Mouse (Mus musculus) T-cell, adult 2 months (primary cell): ENCODE results near the gene Ldb3.

Experiments
- DNase-seq: peaks from one replicate; pipeline ENCODE4 v3.0.0; 2022; ENCODE audit warnings: low spot score

The Ldb3 gene

DNA sequence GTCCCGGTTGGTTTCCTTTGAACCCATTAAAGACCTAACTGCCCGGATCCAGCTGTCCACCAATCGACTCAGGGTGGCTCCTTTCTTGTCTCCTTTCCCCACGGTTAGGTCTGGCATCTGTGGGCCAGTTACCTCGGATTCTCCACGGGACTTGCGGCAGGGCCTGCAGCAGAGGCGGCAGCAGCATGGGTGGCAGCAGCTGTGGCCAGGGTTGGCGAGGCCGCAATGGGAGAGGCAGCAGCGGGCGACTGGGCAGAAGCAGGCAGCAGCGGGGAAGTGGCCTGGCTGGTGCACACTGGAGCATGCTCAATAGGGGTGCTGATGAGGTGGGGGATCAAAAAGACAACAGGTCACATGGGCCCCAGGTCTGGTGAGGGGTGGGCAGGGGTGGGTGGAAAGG is 33.3 kb downstream of the Ldb3 start:
- DNase-seq, result no peak

DNA sequence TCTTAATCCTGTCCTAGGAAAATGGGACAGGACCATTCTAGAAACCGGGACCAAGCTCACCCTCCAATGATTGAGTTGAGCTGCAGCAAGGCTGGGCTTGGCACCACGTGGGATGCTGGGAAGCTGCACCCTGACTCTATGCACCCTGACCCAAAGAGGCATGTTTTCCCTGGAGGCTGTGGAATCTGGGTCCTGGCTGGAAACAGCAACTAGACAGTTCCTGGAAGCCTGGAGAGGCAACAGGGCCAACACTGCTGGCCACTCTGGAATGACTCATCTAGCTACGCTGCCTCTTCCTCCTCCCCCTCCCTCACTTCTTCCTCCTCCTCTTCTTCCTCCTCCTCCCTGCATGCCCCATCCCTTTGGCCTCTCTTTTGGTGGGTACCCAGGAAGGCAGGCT is 34.4 kb downstream of the Ldb3 start:
- DNase-seq, result no peak

DNA sequence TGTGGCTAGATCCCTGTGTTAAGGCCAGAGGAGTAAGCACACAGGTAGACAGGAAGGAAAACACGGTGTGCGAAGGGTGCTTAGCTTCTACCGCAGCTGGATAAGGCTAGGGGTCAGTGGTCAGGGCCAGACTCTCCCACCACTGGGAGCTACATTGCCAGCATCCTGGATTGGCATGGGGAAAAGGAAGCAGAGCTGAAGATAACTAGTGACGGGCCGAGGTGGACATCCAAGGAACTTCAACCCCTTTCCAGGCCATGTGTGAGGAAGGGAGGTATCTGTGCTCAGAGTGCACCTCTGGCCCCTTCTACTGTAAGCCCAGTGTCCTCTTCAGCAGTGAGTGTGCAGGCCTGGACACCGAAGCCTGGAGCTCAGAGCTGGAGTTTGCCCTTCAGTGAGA is 35.0 kb downstream of the Ldb3 start:
- no peak for DNase-seq

DNA sequence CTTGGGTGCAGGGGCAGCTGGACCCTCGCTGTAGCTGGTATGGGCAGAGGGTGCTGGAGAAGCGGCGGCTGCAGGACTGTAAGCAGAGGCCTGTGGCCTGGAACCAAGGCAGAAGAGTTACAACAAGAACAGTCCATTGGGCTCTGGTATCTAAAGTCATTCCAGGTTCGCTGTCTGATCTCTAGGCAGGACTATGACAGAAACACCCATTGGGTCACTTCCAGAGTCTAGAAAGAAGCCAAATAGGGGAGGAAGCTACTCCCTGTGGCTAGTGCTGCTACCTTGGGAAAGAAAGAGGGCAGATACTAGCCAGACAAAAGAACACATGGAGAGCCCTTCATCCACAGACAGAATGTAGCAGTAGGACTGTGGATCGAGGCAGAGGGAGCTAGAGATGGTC is 36.3 kb downstream of the Ldb3 start:
- no peak for DNase-seq

DNA sequence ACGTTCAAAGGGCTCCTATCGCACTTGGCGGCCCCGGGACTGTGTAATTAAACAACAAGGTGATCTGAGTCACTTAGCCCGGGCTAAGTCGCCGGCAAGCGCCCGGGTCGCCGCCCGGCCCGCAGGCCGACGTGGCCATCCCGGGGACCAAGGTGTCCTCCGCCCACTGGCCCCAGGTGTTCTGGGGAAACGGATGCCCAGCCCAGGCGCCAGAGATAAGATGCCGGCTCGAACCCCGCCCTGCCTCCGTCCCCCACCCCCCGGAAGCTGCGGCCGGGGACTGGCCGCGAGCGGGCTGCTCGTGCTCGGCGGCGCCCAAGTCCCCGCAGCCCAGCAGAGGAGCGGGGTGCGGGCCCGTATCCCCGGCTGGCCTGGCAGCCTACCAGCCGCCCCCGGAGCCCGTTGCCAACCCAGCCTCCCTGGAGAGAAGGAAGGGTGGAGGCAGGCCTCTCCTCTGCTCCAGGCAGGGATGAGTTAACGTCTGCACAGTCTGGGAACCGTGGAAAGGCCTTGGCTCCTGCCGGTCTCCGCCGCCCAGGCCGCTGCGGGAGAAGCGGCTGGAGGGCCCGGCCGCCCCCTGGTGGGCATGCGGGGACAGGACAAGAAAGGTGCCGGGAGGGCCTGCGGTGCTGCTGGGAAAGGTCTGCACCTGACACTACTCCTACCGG is 39.3 kb downstream of the Ldb3 start:
- peak; percentile 55 for DNase-seq

DNA sequence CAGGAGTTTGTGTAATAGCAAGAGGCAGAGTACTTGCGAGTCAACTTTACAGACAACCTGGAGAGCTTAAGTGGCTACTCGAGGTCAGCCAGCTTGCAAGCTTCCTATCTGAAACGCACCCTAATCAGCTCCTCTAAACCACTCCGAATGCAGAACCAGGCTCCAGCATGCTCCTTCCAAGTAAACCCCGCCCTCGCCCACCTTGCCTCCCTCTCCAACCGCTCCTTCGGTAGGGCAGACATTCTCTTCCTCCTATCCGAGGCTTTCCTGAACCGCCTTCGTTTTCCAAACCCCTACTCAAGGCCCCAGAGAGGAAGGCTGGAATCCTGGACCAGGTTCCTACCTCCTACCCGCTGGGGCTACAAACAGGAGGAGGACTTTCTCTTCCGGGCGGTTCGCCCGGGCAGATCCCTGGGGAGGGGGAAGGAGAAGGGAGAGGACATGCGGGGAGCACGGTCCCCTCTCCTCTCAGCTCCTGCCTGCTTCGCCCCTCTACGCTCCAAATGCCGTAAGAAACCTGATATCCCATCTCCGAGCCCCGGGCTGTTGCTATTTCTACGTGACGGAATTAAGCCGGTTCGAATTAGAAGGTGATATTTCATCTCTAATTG is 40.0 kb downstream of the Ldb3 start:
- peak; percentile 2 for DNase-seq

DNA sequence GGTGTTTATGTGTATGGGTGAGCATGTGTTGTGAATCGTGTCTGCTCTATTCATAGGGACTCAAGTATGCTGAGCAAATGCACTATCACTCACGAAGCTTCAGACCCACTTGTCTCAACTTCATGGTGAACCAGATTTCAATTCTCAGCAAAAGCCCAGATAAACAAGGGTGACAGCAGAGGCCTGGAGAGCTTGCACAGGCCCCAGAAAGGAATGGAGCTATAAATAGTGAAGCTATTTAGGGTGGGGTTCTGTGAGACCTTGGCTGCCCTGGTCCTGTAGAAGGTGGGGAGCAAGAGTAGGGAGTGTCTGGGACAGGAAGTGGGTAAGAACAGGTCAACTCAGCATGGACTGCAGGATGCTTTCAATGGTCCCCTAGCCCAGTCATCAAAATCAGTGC is 43.9 kb downstream of the Ldb3 start:
- no peak for DNase-seq

DNA sequence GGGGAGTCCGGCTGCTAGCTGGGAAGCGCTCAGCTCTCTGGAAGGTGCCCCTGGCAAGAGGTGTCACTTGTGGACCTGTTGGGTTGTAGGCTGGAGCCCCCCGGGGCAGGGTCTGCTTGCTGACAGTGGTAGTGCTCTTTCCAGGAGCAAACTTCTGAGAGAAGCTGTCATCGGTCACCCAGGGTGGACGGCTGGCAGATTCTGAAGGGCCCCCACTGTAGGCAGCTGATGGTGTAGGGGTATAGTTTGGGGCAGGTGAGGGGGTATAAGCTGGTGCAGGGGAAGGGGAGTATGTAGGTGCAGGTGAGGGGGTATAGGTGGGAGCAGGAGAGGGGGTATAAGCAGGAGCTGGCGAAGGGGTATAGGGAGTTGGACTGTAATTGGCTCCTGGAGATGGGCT is 44.5 kb downstream of the Ldb3 start:
- no peak for DNase-seq

DNA sequence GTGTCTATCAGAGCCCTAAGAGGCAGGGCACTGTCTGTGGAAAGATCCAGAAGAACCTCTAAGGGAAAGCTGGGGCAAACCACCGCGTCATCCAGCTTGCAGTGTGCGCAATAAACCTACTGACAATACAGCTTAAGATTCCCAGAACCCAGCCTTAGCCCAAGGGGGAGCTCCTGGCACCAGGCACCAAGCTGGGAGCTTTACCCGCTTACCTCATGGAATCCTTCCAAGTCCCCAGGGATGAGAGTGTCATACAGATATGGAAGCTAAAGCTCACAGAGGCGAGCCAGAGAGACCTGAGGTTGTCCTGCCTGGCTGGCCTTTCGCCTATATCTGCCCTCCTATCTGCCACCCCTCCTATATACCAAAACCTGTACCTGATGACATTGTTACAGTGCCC is 44.9 kb downstream of the Ldb3 start:
- no peak for DNase-seq

DNA sequence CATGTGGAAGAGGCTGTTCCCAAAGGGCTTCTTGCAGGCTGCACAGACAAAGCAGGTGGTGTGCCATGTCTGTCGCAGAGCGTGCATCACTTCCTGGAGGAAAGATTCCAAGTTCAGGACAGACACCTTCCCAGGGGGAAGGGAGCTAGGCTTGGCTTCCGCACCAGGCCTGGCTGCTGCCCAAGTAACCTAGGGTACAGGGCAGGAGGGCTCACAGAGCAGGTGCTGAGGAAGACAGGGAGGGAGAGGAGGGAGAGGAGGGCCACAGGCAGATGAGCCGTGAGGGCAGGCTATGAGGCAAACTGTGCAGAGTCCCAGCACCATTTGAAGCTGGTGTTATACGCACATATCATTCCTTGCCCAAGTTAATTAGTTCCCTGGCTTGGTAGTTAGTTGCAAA is 46.6 kb downstream of the Ldb3 start:
- no peak for DNase-seq

DNA sequence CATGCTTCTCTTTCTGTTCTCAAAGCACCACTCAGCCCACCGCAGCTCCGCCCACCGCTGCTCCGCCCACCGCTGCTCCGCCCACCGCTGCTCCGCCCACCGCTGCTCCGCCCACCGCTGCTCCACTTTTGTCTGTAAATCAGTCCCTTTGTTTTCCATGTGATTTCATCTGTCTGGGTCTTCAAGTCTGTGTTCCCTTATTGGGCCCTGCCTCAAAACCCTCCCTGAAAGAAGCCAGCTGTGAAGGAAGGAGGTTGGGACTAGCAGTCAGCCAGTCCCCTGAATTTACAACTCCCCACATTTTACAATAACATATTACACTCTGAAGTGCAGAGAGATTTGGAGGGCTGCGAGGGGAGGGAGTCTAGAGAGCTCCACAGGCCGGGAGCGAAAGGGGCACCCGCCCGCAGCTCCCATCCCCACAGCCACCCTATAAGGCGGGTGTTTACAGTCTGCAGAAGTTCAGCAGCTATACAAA is 47.8 kb downstream of the Ldb3 start:
- DNase-seq, result no peak

DNA sequence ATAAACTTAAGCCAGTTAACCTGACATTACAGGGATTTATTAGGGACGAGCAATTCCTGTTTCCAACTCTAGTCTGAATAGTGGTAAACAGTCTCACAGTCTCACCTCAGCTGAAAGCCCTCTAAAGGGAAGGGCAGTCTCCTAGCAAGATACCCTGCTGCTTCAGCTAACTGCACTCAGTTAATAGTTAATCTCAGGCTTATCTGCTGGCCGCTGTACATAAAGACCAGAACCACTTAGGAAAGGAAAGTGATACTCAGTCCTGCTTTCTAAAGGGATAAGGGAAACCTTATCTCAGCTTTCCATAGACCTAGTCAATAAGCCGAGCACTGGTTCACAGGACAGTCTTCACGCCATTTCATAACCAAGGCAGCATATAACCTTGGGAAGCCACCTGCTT is 52.6 kb downstream of the Ldb3 start:
- DNase-seq, result no peak

DNA sequence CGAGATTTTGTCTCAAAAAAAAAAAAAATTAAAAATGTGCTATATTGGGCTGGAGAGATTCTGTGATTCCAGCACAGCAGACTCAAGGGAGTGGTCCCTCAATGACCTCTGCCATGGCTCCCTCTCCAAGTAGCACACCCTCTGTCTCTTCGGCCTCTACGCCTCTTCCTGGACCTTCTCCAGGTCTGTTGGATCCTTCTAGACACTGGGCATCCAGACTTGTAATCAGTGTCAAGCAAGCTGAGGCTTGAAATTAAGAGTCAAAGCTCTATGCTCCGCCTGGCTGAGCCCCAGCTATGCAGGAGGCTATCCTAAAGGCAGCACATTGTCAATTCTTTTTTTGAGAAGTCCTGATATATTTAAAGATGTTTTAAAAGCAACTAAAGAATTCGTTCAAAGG is 54.9 kb downstream of the Ldb3 start:
- no peak for DNase-seq

DNA sequence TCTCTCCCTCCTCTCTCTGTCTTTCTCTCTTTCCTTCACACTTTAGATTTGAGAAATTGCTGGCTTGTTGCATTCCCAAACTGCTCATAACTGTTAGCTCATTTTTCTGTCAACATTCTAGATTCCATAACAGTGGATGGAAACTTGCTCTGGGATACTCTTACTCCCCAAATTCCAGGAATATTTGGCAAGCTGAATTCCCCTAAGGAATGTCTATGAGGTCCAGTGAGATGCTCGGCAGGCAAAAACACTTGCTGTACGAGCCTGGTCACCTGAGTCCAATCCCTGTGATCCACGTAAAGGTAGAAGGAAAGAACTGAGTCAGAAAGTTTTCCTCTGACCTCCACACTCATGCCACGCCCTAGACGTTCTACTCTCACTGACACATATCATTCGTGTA is 55.9 kb downstream of the Ldb3 start:
- DNase-seq, result no peak

DNA sequence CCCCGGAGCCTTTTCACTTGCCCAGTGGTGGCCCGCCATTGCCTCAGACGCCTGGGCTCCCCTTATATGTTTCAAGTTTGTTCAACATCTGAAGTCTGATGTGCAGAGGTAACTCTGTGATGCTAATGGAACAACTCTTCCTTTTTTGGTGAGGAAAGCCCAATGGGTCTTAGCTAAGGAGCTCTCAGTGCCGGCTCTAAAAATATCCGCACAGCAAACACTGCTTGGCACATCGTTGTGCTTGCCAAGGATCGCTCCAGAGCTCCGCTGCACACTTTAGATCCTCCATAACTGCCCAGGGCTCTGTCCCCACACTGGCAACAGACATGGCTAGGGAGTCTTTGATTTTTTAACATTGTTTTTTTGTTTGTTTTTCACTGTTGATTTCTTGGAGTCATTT is 59.7 kb downstream of the Ldb3 start:
- DNase-seq, result no peak

DNA sequence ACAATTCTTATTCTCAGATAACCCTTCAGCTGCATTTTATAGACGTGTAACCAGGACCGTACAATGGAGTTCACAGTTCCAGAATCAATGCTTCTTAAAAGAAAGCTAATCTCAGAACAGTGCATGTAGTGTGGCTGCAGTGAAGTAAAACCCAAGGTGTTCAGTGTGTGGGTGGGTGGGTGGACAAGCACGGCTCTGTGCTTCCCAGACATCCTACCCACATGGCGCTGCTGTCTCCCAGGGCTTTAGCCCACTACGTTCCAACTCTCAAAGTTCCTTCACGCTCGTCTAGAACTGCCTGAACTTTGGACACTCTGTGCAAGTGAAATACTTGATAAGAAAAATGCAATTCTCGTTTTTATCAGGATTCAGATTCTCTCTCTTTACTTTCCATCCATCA is 65.8 kb downstream of the Ldb3 start, which contains the start of gene 9230112D13Rik:
9230112D13Rik (minus strand) TSS at position 101 of the 400 bp plus-strand sequence.
- no peak for DNase-seq

DNA sequence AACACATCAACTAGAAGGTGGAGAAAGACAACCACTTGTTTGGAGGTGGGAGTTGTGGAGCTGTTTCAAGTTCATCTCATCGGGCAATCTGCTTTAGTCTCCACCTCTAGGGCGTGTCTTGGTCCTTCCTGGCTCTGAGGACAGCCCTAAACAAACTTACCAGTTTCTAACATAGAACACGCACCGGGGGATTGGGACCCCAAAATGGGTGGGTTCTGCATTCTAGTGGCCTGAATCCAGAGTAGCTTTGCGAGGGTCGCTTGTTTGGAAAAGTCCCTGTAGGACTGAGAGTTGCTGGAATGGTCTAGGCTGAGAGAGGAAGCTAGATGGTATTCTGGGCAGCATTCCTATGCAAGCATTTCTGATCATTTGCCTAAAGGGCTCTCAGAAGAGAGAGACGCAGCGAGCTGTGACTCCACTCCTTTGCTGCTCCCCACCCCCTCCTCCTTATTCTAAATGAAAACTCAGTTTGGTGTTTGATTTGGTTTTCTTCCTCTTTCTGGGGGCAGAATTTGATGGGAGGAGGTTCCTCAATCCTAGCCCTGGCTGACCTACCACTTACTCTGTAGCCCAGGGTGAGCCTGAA is 70.4 kb downstream of the Ldb3 start:
- no peak for DNase-seq

DNA sequence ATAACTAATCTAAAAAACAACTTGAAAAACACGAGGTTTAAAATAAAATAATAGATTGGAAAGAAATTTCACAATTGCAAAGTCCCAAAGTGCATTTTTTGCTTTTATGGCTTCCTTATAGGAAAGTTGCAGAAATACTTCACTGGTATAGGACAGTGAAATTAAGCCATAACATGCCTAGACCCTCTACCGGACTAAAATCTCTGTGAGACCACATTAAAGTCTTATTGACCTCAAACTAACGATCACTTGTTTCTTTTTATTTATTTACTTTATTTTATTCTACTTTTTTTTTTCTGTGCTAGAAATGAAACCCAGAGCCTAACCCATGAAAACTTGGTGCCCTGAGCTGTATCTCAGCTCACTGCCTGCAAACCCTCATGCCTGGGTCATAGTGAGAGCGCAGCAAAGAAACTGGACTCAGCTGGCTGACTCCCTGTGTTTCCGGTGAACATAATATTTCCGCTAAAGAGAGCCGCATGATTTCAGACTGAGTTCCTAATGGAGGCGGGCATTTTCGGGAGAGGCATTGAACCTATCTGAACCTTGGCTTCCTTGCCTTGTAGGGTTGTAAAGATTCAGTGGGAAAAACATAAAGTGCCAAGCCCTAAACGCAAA is 71.4 kb downstream of the Ldb3 start:
- DNase-seq, result no peak

DNA sequence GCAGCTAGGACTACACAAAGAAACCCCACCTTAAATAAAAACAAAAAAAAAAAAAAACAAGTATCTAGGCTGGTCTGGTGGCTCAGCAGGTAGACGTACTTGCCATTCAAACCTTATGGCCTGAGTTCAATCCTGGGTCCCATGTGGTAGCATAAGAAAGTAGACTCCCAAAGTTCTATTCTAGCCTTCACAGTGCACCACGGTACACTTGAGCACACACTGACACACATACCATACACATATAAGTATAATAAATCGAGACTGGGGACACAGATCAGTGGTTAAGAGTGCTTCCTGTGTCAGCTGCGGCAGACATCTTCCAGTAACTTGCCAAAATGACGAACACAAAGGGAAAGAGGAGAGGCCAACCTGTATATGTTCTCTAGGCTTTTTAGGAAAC is 72.6 kb downstream of the Ldb3 start:
- no peak for DNase-seq

DNA sequence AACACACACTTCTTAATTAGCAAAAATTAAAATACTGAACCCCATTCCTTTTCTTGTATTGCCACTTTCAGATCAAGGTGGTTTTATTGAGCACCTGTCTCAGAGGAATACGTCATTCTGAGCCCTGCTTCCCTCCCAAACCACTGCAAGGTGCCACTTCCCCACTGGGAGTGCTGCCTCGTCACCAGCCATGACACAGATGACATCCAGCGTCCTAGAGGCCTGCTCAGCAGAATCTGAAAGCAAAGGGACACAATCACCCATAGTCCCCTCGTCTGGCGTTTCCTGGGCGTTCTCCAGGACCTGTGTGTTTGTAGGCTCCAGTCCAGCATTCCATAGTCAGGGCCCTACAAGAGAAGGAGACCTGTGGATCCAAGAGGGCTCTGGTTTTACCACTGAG is 74.4 kb downstream of the Ldb3 start:
- DNase-seq, result no peak

DNA sequence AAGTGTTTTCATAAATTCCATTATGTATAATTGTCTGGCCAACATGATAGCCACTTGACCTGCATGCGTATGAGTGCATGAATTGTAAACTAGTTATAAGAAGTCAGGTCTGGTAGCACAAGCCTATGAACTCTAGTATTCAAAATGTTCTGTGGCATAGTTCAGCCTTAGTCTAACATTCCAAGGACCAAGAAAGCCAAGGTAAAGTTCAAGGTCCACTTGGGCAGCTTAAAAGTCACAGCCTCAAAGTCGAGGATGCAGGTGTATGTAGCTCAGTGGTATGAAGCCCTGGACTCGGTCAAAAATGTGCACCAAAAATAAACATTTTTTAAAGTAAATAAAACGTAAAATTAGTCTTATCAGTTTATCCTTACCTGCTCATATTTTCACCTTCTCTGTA is 75.9 kb downstream of the Ldb3 start:
- no peak for DNase-seq

DNA sequence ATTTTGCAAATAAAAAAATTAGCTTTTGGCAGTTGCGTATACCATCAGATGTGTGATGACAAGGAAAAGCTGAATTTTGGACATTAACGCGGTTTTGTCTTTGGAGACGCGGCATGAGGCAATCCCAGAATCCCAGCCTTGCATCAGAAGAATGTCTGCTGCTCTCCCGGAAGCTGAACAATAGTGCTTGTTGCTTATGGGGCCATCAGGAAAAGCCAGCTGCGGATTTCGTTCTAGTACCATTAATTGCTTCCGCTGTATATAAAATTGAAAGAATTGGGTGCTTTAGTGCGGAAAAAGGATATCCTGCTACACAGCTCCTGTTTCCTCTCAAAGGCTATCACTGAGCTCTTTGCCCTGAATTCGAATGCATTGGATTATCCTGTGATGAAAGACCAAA is 76.6 kb downstream of the Ldb3 start:
- no peak for DNase-seq

DNA sequence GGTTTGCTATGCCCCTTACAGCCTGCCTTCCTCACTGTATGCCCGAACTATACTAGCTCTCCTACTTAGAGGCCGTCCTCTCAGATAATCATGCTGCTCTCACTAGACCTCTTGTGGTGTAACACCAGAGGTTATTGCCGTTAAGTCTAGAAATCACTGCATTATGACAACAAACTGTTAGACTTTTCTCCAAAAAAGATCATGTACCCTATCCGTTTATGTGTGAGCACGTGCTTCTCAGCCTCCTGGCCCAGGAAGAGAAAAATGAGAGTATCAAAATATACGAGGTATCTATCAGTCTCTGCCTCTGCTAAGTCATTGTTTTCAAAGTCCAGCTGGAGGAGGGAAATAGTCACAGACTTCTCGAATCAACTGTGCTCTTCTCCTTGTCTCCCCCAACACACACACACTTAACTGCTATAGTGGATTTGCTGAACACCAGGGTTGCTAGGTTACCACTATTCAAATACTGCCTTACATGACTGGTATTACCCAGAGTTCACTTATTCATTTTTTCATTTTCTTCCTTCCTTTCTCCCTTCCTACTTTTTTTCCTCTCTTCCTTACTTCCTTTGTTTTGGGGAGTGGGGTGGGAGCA is 79.5 kb downstream of the Ldb3 start:
- no peak for DNase-seq
